Mouse (Mus musculus) adrenal gland, postnatal 36 days (tissue): ENCODE measurements around the gene Mcoln2. TPM values are rescaled to one million over a fixed set of nuclear protein-coding genes. Genes with fewer than 3 reads are reported as not detected.
"Not testable (repeated sequence)": the region's sequence is repeated elsewhere in the genome, so short reads cannot be mapped to it uniquely, and the experiment has no call there.

Experiments used
- DNase-seq, 2 experiments: peaks; one replicate each; pipeline ENCODE4 v3.0.0; 2021; ENCODE audit warnings: mixed read lengths in 1 of 2
- total RNA-seq, 2 experiments: library from RNA; stranded (reverse); gene quantifications; 2 replicates each; pipeline ENCODE4 v1.2.3; 2021

The Mcoln2 gene
- total RNA-seq, 2 experiments from 2014 or later = not detected

DNA sequence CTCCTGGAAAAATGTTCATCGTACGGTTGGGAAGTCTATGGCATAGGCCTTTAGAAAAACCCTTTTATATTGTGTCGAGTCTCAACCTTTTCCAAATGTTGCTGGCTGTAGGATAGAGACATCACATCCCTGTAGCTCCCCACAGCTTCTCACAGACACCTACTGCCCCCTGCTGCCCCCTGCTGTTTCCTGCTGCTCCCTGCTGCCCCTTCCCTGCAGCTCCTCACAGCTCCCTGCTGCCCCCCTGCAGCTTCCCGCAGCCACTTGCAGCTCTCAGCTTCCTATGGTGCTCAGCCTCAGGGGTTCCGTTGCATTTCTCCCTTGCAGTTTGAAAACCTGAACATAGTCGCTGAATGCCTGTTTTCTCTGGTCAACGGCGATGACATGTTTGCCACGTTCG is 40.3 kb downstream of the Mcoln2 start:
- DNase-seq = peak in 1 of 2 experiments; percentile 22

DNA sequence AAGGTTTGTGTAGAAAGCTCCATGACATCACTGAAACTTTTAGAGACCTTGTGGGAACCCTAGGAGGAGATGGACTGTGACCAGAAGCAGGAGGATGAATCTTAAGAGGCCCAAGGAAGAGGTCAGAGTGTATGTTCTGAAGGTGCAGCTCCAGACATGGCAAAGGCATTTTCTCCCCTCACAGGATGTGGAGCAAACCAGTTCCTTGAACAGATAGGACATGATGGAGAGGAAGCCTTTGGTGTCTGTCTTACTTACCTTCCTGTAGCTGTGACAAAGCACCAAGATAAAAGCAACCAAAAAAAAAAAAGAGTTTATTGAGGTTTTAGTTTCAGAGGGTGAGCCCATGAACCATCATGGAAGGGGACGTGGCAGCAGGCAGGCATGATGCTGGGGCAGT is 42.9 kb downstream of the Mcoln2 start:
- no peak for DNase-seq

DNA sequence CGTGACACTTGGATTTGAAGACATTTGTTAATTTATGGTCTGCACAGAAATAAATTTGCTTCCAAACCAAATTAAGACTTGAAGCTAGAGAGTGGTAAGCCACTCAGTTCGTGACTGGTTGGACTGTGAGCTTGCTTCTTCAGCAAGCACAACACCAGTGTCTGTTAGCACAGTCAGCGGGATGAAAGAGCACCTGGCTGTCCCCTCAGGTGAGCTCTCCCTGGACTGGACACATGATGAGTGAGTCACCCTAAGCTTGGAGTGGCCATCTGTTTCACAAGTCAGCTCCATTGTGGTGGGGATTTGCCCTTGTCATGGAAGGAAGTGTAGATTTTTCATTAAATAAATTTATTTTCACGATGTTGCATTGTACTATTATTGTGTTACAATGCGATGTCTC is 45.5 kb downstream of the Mcoln2 start:
- DNase-seq = no peak

DNA sequence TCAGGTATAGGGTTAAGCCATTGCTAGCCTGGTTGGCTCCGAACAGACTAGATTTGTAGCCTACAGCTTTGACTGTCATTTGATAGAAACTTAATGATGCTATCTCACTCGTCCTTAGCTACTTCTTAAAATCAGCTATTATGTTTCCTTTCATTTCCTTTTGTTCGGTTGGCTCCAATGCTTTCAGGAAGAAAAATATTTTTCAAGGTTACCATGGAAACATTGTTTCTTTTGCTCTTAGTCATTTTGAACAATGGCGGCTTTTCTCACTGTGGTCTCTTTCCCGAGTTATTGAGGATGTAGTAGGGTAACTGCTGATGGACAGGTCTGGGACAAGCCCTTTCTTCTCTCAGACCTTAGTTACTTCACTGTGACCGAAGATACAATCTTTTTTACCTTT is 46.7 kb downstream of the Mcoln2 start:
- DNase-seq = no peak

DNA sequence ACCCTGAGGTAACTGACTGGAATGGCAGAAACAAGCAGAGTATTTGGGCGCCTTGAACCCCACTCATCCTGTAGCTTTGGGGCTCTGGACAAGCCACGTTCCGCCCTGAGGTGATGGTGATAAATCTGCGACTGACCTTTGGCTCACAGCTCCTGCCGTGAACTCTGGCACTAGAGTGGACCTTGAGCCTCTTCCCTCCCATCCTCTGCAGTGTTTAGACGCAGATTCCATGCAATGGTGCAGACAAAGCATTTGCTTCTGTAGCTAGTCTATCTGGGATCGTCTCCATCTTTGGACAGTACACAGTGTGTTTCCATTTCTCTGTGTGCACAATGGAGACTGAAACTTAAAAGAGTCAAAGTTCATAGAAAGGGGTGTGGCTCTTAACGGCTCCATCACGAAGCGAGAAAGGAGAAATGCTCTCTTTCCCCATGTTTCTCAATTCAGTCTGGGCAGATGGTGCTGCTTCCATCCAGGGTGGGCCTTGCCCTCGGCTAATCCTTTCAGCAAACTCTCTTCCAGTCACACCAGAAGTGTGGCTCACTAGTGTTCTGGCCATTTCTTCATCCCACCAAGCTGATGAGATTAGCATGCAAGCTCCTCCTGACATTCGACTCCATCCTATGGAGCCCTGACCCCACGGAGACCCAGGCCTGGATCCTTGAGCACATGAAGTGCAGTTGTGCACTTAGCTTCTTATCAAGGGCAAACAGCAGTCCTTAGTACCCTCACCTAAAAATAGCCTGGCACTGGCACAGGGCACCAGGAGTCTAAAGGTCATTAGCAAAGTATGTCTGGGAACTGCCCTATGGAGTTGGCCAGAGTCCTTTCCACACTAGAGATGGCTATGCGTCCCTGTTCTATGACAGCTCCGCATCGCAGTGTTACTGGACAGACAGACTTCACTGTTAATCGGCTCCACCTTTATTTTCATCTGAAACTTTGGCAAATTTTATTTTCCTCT is 47.4 kb downstream of the Mcoln2 start:
- no peak for DNase-seq

DNA sequence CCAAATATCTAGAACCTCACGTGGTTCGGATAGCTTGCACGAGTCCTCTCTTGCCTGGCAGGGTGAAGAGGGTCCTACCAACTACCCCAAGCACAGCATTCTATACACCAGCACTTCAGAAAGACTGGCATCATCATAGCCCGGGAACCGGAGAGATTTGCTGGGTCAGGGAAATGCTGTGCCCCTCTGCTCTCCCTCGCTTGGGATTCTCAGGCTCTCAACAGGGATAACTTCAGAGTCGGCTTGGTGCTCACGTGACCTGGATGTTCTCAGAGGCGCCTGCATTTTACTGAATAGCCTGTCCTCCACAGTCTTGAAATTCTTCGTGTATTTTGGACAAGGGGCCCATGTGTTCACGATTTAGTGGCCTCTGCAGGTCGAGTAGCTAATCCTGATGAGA is 48.2 kb downstream of the Mcoln2 start:
- DNase-seq = no peak

DNA sequence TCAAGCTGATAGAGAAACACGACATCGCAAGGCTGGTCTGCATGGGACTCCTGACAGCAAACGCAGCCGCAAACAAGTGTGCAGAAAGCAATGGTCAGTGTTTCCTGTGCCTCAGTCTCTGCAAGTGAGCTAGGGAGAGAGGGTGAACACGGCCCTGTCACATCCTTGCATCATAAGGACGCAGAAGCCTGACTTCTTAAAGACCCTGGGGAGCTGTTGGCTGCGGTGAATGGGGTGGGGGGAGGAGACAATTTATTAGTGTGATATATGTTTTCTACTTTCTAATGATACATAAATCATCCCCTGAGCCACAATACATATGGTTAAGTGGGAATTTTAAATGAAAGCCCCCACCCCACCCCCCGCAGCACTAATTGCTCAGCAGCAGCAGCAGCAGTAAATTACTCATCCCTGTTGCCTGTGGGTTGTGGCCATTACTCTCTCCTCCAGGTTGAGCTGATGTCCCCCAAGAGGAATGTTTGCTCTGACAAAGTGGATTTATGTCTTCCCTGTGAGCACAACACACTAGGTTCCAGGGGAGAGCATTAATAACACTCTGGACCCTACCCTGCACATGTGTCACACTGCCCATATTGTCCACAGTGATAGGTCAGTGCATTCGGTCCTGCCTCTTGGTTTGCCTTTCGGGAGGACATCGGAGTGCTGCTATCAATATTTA is 49.3 kb downstream of the Mcoln2 start:
- DNase-seq = no peak

DNA sequence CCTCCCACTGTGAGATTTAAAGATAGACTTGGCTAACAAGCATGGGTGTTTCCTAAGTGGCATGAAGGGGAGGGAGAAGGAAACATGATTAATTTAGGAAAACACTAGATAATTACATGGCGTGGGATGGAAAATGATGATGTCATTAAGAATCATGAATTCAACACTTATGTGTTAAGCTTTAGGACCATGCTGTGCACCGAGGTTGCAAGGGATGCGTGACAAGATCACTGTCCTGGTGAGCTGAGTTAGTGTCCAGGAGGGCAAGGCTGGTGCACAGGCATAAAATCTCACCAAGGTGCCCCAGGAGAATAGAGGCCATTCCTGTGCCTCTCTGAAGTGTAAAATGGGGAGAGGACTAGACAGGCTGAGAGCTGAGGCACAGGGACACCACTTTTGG is 49.9 kb downstream of the Mcoln2 start:
- DNase-seq = no peak

DNA sequence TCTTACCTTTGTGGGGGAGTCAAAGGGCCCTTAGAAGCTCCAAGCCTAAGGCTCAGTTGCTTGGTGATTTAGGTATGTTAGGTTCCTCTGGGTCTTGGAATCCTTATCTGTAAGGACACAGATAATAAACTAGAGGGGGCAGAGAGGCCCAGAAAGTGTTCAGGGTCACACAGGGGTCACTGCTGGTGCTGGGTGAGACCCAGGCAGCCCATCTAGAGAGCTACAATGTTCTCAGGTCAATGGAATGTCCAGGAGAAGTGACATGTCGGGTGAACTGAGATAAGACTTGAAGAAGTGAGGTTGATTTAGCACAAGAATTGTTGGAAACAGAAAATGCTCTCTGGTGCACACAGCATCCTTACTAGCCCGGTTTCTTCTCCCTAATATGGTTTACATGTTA is 54.7 kb downstream of the Mcoln2 start:
- no peak for DNase-seq

DNA sequence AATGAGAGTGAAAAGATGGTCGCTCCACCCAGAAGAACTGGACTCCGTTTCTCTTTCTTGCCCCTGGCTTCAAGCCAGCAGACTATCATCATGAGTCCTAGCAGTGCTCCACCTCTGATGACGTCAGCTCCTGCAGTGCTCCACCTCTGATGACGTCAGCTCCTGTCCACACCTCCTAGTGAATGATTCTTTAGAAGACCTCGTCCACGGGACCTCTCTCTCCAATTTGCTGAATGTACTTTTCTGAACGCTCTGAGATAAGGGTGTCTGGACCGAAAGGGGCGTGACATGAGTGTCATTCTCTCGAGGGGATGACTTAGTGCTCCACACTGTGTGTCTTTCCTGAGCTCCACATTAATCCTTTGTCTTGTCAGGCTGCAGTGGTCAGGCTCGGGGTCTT is 55.7 kb downstream of the Mcoln2 start:
- no peak for DNase-seq

DNA sequence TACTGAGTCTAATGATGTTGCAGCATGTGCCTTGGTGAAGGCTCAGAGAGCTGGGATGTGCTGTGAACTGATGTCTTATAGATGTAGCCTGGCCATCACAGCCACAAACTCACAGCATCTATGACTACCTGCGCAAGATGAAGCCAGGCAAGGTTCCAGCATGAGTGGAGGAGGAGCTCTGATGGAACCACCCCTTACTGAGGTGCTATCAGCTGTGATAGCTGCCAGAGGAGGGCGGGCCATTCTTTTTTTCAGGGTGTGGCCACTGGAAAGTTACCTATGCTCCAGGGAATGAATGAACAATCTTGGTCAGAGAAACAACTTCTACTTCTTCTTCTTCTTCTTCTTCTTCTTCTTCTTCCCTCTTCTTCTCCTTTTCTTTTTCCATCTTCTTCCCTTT is 57.0 kb downstream of the Mcoln2 start:
- DNase-seq = no peak

DNA sequence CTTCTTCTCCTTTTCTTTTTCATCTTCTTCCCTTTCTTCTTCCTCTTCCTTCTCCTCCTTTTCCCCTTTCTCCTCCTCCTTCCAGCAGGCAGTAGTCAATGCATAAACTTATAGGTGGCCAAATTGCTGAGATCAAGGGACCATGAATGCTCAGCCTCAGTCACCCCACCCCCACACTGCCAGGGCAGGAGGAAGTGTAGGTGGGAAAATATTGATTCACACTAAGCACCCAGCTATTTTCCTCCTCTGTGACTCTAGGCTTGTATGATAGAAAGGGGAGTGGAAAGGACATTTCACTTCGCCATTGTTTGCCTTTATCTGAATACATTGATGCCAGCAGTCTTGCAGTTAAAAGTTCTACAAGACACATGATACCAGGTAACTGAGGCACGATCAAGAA is 57.8 kb downstream of the Mcoln2 start:
- no peak for DNase-seq

DNA sequence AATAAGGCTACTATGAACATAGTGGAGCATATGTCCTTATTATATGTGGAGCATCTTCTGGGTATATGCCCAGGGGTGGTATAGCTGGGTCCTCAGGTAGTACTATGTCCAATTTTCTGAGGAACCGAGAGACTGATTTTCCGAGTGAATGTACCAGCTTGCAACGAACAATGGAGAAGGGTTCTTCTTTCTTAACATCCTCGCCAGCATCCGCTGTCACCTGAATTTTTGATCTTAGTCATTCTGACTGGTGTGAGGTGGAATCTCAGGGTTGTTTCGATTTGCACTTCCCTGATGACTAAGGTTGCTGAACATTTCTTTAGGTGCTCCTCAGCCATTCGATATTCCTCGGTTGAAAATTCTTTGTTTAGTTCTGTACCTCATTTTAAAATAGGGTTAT is 60.1 kb downstream of the Mcoln2 start:
- DNase-seq = not testable (repeated sequence)

DNA sequence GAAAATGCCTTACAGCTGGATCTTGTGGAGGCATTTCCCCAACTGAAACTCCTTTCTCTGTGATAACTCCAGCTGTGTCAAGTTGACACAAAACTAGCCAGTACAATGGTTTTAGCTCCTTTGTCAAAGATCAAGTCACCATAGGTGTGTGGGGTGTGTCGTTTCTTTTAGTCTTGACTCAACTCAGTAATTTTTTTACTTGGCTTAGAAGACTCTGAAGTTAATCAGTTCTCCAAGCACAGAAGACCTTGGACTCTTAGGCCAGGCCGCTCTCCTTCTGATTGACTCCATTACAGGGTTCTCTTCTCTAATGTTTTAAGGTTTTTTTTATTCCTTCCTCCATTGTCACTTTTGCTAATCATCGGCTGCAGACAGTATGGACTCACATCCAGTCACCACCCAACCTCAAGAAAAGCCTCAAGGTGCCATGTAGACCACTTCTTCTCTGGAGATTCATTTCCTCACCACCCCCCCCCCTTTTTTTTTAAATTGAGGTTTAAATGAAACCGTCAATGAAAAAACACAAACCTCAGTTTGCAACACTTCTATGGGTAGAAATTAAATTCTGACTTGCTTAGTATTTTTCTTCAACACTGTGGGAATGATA is 61.6 kb downstream of the Mcoln2 start:
- no peak for DNase-seq

DNA sequence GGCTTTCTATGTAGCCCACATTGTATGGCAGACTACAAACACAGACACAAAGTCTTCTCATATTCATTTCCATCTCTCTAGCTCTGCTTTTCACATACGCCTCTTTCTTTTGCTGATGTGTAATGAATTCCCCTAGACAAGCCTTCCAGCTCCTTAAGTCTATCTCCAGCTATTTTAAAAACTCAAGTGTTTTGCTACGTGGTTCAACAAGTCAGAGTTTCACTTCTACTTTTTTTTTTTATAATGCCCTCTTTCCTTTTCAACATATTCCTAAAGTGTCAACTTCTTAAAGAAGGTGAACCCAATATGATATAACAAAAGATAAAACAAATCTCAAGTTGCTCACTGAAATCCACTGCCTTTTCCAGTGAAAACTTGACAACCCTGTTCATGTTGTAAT is 62.3 kb downstream of the Mcoln2 start:
- DNase-seq = no peak

DNA sequence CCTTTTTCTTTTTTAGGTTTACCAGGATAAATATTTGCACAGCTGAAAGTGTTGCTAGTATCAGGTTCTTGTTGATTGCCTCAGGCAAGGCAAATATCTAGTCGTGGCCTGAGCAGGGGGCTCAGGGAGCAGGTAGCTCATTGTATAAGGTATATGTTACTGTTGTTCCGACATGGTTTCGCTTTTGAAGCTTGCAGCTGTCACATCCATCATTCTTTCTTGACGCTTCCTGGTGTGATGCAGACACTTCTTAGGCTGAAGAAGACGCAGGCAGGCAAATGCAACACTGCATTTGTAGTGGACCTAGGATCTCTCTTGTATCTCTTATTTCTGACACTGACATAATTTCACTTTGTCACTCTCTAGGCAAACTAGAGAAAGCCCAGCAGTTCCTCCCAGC is 63.7 kb downstream of the Mcoln2 start:
- DNase-seq = no peak

DNA sequence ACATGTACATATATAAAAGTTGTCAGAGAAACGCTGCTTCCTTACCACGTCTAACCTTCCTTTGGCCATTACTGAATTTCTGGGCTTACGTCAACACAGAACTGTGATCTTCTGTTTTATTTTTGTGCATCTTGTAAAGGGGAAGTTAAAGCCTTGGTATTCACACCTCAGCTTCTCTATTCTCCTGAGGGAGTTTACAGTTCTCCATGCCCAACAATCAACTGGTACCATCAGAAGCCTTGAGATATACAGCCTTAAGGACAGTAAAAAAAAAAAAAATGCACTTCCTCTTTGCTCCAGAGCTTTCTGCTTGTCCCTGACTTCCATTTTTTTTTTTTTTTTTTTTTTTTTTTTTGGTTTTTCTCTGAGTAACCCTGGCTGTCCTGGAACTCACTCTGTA is 66.9 kb downstream of the Mcoln2 start:
- no peak for DNase-seq

DNA sequence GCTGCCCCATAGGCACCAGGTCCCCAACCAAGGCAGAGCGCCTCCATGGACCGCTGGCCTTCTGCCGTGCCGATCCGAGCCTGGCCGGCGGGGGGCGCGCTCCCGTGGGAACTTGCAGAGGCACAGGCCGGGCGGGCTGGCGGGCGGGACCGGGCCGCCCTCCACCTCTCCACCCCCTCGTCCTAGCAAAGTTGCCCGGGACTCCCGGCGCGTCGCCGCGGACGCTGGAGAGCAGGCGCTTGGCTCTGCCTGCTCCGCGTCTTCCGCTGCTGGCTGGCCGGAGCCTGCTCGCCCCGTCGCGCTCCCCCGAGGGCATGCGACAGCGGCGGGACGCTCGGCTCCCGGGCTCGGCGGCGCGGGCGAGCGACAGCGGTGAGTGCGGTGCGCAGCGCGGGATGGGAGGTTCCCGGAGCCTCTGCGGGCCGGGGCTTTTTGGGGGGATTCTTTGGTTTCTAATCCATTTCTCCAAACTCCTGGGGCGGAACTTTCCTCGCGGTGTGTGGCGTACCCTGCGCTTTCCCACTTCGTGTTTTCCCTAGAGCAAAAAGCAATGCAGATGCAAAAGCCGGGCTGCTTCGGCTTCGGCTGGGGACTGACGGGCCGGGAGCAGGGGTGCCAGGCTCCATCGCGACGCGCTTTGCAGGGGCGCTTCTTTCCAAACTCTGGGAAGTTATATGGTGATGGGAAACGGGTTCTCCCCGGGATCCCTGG is 71.3 kb downstream of the Mcoln2 start, which contains the start of gene Lpar3:
TSS of gene Lpar3 (plus strand) at position 188 of the 711 bp plus-strand sequence.
- peak; percentile 86 for DNase-seq

DNA sequence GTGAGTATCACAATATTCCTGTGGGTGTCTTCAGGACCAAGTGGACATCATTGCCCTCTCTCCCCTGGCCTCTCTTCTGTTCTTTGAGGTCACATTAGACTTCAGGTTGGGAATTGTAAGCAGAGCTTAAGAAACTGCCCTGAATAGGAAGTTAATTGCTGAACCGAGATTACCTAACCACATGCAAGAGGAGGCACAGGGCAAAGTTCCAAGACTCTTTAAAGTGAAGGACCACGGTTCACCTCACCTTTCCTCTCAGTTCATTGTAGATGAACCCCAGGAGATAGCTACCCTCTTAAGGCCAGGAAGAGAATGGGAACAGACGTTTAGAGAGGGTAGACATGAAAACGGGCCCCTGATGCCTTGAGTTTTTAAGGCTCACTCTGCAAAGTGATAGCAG is 74.6 kb downstream of the Mcoln2 start:
- no peak for DNase-seq

DNA sequence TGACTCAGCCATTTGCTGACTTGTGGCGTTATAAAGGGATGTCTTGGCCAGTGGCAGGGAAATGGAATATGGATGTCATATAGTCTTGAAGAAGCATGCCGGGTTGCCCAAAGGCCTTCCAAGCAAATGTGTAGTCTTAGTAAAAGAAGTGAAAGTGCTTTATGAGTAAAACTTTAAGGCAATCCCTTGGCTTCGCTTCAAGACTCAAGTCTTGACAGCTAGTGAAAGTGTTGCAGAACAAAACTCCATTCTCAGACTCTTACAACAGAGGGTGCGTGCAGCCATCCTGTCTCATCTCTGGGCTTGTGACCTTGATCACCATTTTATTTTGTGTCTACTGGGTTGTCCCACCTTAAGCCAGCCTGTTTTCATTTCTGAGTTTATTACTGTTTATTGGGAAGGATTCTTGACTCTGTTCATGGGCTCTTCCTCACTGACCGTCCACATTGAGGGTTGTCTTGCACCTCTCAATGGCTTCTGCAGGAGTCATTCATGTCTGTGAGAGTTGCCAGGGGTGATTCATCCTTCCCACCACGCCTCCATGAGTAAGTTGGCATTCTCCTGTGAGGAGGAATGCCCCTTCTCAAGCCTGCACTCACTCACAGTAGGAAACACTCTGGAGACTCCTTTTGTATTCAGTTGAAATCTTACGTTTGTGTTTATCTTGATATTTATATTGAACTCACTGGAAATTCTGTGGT is 75.6 kb downstream of the Mcoln2 start:
- peak; percentile 72 to 74 for DNase-seq

DNA sequence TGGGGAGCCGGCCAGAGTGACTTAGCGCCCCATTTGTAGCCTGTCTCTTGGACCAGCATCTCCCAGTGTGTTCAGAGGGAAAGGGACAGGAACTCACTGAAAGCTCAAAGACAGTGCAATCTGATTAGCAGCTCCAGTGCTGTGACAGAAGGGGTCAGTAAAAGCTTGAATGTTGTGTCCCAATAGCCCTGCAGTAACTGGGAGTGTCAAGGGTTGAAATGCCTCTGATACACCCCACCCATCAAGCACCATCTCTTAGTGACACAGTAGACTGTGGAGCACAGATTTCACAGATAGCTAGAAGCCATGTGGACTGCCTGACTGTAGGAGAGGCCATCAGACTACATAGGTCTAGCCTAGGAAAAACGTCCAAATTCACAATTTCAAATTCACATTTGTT is 77.8 kb downstream of the Mcoln2 start:
- DNase-seq = no peak
